Mouse (Mus musculus) embryonic facial prominence, embryonic 11.5 days (tissue): ENCODE measurements around the gene Natd1. TPM values are rescaled to one million over a fixed set of nuclear protein-coding genes. Genes with fewer than 3 reads are reported as not detected.

Experiments
- ATAC-seq: fragments of 200-750 bp; cut with Nextera tagmentation; replicated peaks from 2 replicates; pipeline ENCODE4 v1.8.0; 2017; ENCODE audit warnings: low read depth; ENCODE audit not compliant: insufficient number of reproducible peaks, low FRiP score, low TSS enrichment
- DNase-seq: peaks from one replicate; pipeline ENCODE4 v3.0.0-alpha.2; 2015; ENCODE audit warnings: low spot score
- H3K27ac ChIP-seq: fragments of 300-500 bp; sonication (generic); replicated peaks from 2 replicates; pipeline ENCODE4 v1.5.1; 2014; ENCODE audit warnings: mild to moderate bottlenecking, low read depth, low read length, control low read depth
- H3K27me3 ChIP-seq: fragments of 300-500 bp; sonication (generic); 2 replicates; pipeline ENCODE4 v1.6.1; 2014; ENCODE audit warnings: mild to moderate bottlenecking, low read length, moderate library complexity, mixed read lengths; ENCODE audit not compliant: control insufficient read depth, insufficient read depth
- H3K36me3 ChIP-seq: fragments of 300-500 bp; sonication (generic); replicated peaks from 2 replicates; pipeline ENCODE4 v1.6.1; 2014; ENCODE audit warnings: low read depth, mild to moderate bottlenecking, low read length, moderate library complexity, mixed read lengths; ENCODE audit not compliant: control insufficient read depth, insufficient read depth
- H3K4me1 ChIP-seq: fragments of 300-500 bp; sonication (generic); 2 replicates; pipeline ENCODE4 v1.6.1; 2014; ENCODE audit warnings: low read length, mixed read lengths; ENCODE audit not compliant: control insufficient read depth, insufficient read depth
- H3K4me2 ChIP-seq: fragments of 300-500 bp; sonication (generic); 2 replicates; pipeline ENCODE4 v1.6.1; 2014; ENCODE audit warnings: low read depth, mild to moderate bottlenecking, control low read depth, low read length, moderate library complexity
- H3K4me3 ChIP-seq: fragments of 300-500 bp; sonication (generic); 2 replicates; pipeline ENCODE4 v1.5.1; 2014; ENCODE audit warnings: low read depth, low read length, control low read depth
- H3K9ac ChIP-seq: fragments of 300-500 bp; sonication (generic); replicated peaks from 2 replicates; pipeline ENCODE4 v1.6.1; 2014; ENCODE audit warnings: mild to moderate bottlenecking, control low read depth, low read length
- H3K9me3 ChIP-seq: fragments of 300-500 bp; sonication (generic); replicated peaks from 2 replicates; pipeline ENCODE4 v1.6.1; 2016; ENCODE audit warnings: mild to moderate bottlenecking, low read length, inconsistent platforms, mixed read lengths; ENCODE audit not compliant: control insufficient read depth
- WGBS: fragments of 180-500 bp; shearing (Covaris S2); extraction: QIAGEN DNeasy Blood & Tissue Kit; methylation state at CpG from one replicate; pipeline ENCODE4 v1.1.7; 2014; 5-methylcytosine and 5-hydroxymethylcytosine counted together
- polyA plus RNA-seq: library from polyadenylated mRNA; unstranded; fragments of >200 nt; fragmentation: Nextera tagmentation; extraction: Ambion mirVana; gene quantifications from 2 replicates; pipeline ENCODE4 v1.2.1, GENCODE M21; 2014

Gene Natd1
- polyA plus RNA-seq, 1 experiment from 2014 or later = 17.8 TPM

DNA sequence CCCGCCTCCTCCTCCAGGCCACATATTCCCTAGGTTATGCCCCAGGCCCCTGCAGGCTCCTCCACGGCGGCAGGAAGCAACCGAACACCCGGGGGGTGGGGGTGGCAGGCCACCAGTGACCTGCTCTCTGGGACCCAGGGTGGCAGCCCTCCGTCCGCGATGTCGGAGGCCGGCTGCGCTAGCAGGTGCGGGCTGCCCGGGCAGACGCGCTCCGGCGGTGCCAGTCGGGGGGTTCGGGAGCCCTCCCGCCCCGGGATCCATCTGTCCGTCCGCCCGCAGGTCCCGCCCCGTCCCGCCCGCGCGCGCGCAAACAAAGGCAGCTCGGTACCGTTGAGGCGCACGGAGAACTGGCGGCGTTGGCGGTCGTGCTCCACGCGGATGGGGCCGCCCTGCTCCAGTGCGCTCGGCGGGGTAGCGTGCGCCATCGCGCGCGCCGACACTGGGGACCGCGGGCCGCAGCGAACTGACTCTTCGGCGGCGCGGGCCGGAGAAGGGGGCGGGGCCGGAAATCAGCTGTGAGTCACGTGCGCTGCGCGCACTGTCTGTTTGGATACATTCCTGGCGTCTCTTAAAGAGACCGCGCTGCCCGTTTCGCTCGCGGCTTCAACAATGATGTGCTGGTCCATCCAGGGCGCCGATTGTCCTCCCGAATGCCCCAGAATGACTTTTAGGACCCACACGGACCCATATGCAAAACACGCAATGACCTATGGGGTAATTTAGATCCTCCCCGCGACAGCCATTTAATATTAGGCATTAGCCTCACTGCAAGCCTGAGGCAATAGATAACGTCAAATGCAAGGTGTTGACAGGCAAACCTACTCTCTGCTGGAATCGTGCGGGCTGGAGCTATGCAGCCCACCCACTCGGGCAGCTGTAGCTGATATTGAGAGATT lies 1.0 kb downstream of the Natd1 start:
- peak; percentile 89 for ATAC-seq
- Histone ChIP-seq H3K36me3 (no peaks in the 10 kb centered on the region), H3K4me1 (no peaks in the 10 kb centered on the region), H3K9ac (peak overlapping the region; percentile 81), H3K27me3 (no peaks in the 10 kb centered on the region), H3K27ac (no peak overlapping the region), H3K9me3 (no peaks in the 10 kb centered on the region), H3K4me3 (peak overlapping the region; percentile 82), H3K4me2 (peak overlapping the region; percentile 67)
- peak; percentile 96 for DNase-seq
- under 1% methylated on average over 85 of the region's 86 CpGs for WGBS

DNA sequence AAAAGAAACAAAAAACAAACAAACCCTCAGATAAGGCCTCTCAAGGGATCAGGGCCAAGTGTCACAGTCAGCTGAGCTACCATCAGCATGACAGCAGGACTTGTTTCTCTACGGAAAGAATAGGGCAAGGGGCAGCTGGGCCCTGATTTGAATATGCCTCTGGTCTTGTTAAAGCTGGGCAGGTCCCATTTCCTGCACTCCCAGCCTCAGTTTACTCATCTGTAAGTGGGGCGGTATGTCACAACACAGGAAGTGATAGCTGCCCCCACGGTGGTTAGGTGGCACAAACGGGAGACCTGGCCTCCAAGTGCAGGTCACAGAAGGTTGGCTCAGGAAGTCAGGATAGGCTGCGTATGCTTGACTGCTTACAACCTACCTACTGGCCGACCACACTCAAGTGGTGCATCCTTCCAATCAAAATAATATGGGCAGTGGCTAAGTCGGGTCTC lies 2.0 kb downstream of the Natd1 start:
- Histone ChIP-seq H3K27ac (no peak overlapping the region), H3K27me3 (no peaks in the 10 kb centered on the region), H3K9me3 (no peaks in the 10 kb centered on the region), H3K4me2 (peak overlapping the region; percentile 67), H3K4me1 (no peaks in the 10 kb centered on the region), H3K36me3 (no peaks in the 10 kb centered on the region), H3K4me3 (peak overlapping the region; percentile 82), H3K9ac (peak overlapping the region; percentile 81)
- DNase-seq = no peak
- 28% methylated on average over 7 of the region's 7 CpGs for WGBS
- no peak for ATAC-seq

DNA sequence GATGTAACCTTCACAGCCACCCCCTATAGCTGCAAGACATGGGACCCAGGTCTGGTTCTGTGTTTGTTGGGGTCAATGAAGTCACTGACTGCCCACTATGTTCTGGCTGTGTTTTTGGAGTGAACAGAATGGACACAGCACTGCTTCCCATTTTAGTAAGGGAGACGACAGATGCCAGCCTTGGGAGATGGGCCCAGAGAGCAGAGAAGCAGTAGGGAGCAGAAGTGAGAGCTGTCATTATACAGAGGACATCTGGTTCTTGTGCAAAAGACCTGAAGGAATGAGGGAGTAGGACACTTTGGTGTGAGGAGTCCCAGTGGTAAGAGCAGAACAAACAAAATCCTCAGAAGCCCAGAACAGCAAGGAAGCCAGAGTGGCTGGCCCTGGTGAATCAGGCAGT lies 4.9 kb downstream of the Natd1 start:
- Histone ChIP-seq H3K27ac (no peak overlapping the region), H3K9ac (no peak overlapping the region), H3K4me3 (no peak overlapping the region), H3K4me1 (no peaks in the 10 kb centered on the region), H3K27me3 (no peaks in the 10 kb centered on the region), H3K9me3 (no peaks in the 10 kb centered on the region), H3K4me2 (no peak overlapping the region), H3K36me3 (peaks cover 7% of the 10 kb centered on the region; the same call in 1 of the 2 replicates)
- ATAC-seq = no peak
- no peak for DNase-seq
- WGBS = 85% methylated on average over 1 of the region's 1 CpGs

DNA sequence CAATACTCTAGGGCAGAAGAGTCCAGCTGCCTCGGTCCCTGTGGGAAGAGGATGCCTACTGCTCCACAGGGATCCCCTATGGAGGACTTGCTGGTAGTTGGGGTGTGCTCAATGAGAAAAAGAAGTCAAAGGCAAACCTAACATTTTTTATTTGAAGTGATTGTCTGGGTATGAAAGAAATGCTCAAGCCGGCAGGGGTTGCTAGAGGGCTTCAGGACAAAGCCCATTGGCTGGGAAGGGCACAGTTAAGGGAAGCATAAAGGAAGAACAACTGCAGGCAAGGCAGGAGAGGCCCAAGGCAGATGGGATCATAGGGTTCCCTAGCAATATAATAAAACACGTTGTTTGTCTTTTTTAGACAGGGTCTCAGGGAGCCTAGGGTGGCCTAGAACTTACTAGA lies 6.5 kb downstream of the Natd1 start:
- Histone ChIP-seq H3K4me3 (no peak overlapping the region), H3K27ac (no peak overlapping the region), H3K4me1 (no peaks in the 10 kb centered on the region), H3K36me3 (peaks cover 7% of the 10 kb centered on the region; the same call in 1 of the 2 replicates), H3K9ac (no peak overlapping the region), H3K27me3 (no peaks in the 10 kb centered on the region), H3K4me2 (no peak overlapping the region), H3K9me3 (no peaks in the 10 kb centered on the region)
- no peak for DNase-seq
- 66% methylated on average over 3 of the region's 3 CpGs for WGBS
- ATAC-seq = no peak

DNA sequence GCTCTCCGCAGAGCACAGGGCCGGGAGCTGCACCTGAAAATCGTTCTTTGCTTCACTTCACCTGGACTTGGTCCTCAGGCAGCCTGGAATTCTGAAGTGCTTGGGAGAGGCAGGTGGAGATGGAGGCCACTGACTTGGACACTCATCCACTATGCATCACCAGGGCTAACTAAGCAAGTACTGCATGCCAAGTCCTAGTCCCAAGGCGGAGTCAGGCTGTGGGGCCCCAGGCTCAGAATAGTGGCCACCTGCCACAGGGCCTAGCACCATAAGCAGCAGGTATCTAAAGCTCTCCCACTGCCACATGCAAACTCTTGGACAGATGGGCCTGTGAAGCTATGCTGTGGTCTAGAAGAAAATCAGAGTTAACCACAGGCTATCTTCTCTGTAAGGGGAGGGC lies 8.1 kb downstream of the Natd1 start:
- no peak overlapping the region for H3K27ac ChIP-seq
- 94% methylated on average over 4 of the region's 4 CpGs for WGBS

DNA sequence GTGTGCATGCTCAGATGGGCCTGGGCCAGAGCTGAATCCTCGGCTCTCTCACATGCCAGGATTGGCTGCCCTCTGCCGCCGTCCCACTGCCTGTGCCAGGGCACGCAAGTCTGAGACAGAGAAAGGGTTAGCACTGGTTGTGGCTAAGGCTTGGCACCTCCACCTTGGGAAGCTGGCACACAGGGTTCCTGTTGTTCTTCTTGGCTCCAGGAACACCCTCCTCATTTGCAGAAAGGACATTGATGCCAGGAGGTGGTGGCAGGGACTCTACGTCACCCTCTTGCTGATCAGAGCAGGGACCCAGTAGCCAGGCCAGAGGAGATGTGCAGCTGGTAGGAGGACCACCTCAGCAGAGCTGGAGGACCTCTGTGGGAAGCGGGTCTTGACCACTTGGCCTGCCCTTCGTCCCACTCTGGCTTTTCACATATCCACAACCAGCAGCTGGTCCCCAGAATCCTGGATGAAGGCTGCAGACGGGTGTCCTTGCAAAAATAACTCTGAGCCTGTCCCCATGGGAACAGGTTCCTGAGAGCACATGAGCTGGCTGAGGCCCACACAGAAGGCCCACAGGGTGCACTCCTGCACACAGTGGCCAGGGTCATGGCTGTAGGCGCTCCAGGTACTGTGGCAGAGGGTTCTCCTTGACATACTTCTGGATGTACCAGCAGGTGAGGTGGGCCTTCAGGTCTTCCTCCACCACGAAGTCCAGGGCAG lies 9.0 kb downstream of the Natd1 start:
- peaks cover 7% of the 10 kb centered on the region; the same call in 1 of the 2 replicates for H3K36me3 ChIP-seq
- ATAC-seq (no peak), DNase-seq (no peak)
- H3K9ac ChIP-seq = no peak overlapping the region
- H3K27ac ChIP-seq = no peak overlapping the region
- no peaks in the 10 kb centered on the region for H3K4me1 ChIP-seq
- WGBS = 91% methylated on average over 10 of the region's 10 CpGs
- no peak overlapping the region for H3K4me3 ChIP-seq
- no peaks in the 10 kb centered on the region for H3K27me3 ChIP-seq
- no peak overlapping the region for H3K4me2 ChIP-seq
- H3K9me3 ChIP-seq = no peaks in the 10 kb centered on the region

More for the DNA sequence above, 8.1 kb downstream of the Natd1 start:
- Histone ChIP-seq H3K36me3 (peaks cover 7% of the 10 kb centered on the region; the same call in 1 of the 2 replicates), H3K4me1 (no peaks in the 10 kb centered on the region), H3K9ac (no peak overlapping the region), H3K27me3 (no peaks in the 10 kb centered on the region), H3K9me3 (no peaks in the 10 kb centered on the region), H3K4me2 (no peak overlapping the region), H3K4me3 (no peak overlapping the region)
- ATAC-seq = no peak
- DNase-seq = no peak

DNA sequence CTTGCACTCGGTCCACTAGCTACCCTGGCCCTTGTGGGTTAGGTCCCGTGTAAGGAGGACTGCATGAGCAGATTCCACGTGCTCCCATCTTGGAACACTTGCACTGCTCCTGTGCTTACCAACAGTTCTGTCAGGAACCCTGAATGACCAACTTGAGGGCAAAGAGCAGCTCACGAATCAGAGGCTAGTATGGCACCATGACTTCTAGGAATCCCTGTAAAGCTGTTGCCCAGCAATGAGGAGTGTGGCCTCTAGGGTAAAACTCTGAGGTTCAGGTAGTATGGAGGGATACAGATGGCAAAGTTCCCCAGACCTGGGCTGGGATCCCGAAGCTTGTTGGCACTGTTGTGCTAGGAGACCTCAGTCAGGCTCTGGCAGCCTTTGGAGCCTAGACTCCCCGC lies 10.9 kb downstream of the Natd1 start:
- peaks cover 7% of the 10 kb centered on the region; the same call in 1 of the 2 replicates for H3K36me3 ChIP-seq
- H3K27me3 ChIP-seq = no peaks in the 10 kb centered on the region
- H3K4me3 ChIP-seq = no peak overlapping the region
- H3K4me1 ChIP-seq = no peaks in the 10 kb centered on the region
- H3K27ac ChIP-seq = no peak overlapping the region
- no peak overlapping the region for H3K4me2 ChIP-seq
- H3K9me3 ChIP-seq = no peaks in the 10 kb centered on the region
- WGBS = 88% methylated on average over 6 of the region's 6 CpGs
- no peak for DNase-seq
- H3K9ac ChIP-seq = no peak overlapping the region
- ATAC-seq = no peak

DNA sequence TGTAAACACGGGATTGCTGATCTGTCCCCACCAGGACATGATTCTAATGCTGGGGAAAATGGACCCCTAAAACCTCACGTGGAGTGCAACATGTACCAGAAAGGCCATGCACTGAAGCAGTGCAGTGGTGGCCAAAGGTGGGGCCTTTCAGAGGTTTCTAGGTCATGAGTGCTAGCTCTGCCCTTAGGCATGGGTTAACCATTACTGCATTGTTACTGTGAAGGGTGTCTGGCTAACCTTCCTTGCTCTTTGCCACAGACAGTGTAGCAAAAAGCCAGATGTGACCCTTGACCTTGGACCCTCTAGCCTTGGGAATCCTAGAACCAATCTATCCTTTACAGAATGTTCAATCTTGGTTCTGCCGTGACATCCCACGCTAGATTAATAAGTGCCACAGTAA lies 12.1 kb downstream of the Natd1 start:
- no peak overlapping the region for H3K4me2 ChIP-seq
- peaks cover 7% of the 10 kb centered on the region; the same call in 1 of the 2 replicates for H3K36me3 ChIP-seq
- H3K9ac ChIP-seq = no peak overlapping the region
- H3K27ac ChIP-seq = no peak overlapping the region
- no peaks in the 10 kb centered on the region for H3K4me1 ChIP-seq
- DNase-seq = no peak
- H3K4me3 ChIP-seq = no peak overlapping the region
- WGBS = 34% methylated on average over 4 of the region's 4 CpGs
- ATAC-seq = no peak
- no peaks in the 10 kb centered on the region for H3K27me3 ChIP-seq
- H3K9me3 ChIP-seq = no peaks in the 10 kb centered on the region
